Mouse (Mus musculus): ENCODE measurements around the gene Galk1. TPM values are rescaled to one million over a fixed set of nuclear protein-coding genes. Genes with fewer than 3 reads are reported as not detected.
A peak's percentile ranks its signal among the peaks of the same experiment; 100 is the strongest.

The Galk1 gene
- polyA plus RNA-seq, 1 experiment from 2014 or later: 58.9 TPM

DNA sequence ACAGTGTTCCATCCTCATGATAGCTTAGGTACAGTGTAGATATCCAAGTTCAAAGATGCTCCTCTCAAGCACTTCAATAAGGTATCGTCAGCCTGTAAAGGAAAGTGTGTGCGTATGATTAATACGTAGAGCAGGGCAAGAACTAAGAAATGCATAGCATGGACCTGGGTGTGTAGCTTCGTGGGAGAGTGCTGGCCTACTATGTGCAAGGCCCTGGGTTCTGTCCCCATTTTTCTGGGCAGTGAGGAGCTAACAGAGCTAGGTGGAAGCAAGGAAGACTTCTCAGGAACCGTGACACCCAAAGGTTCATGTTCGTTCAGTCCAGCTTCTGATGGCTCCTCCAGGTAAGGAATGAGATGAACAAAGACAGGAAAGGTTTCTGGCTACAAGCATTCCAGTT lies 32.7 kb upstream of the Galk1 start:
- H3K4me2 ChIP-seq (replicated peaks): no peak overlapping the region
- H3K9ac ChIP-seq (replicated peaks): no peak overlapping the region
- WGBS: 98% methylated on average over 6 of the region's 6 CpGs
- H3K4me1 ChIP-seq: no peaks in the 10 kb centered on the region
- no peak for ATAC-seq (replicated peaks)
- no peak overlapping the region for H3K27ac ChIP-seq (replicated peaks)
- H3K27me3 ChIP-seq: no peaks in the 10 kb centered on the region
- no peak overlapping the region for H3K4me3 ChIP-seq
- no peaks in the 10 kb centered on the region for H3K9me3 ChIP-seq
- peaks cover 49% of the 10 kb centered on the region for H3K36me3 ChIP-seq

- Histone ChIP-seq H3K9ac (replicated peaks) (no peak overlapping the region), H3K9me3 (no peaks in the 10 kb centered on the region), H3K4me3 (no peak overlapping the region), H3K4me2 (replicated peaks) (no peak overlapping the region), H3K4me1 (no peaks in the 10 kb centered on the region), H3K36me3 (peaks cover 45% of the 10 kb centered on the region), H3K27me3 (no peaks in the 10 kb centered on the region), H3K27ac (replicated peaks) (no peak overlapping the region)
- WGBS: 97% methylated on average over 1 of the region's 1 CpGs
- ATAC-seq (replicated peaks): no peak
These were observed 30.8 kb upstream of the Galk1 start for GRCm38 (mm10) chr11:116043286-116043685.

DNA sequence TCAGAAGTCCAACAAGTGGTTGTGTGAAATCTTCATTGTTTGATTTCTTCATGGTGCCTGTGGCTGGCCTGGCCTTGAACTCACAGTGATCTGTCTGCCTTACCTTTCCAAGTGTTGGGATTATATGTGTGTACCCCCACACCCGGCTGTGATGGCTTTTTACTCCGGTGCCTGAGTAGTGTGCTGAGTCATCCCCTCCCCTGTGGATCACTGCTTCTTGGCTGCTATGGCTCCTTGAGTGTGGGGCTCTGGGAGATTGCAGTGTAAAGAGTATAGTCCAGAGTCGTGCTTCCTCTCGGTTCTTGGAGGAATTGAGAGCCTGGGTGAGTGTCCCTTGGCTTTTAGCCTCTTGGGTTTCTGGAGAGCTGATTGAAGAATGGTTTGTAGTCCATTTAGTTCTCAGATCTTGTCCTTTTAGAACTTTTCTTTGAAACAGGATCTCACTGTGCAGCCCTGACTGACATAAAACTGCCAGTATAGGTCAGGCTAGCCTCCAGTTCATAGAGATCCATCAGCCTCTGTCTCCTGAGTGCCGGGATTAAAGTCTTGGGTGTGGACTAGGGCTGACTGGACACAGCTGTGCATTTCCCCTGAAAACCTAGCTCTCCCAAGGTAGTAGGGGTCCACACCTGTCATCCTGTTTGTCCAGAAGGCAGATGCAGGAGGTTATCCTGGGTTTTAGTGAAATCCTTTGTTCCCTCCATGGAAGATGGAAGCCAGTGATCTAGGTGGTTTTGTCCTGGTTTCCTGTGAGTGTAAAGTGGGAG lies 30.0 kb upstream of the Galk1 start:
- WGBS: 94% methylated on average over 5 of the region's 5 CpGs
- Histone ChIP-seq H3K9me3 (no peaks in the 10 kb centered on the region), H3K36me3 (peaks cover 38% of the 10 kb centered on the region), H3K27me3 (no peaks in the 10 kb centered on the region), H3K4me3 (no peak overlapping the region), H3K4me1 (no peaks in the 10 kb centered on the region), H3K27ac (replicated peaks) (no peak overlapping the region), H3K9ac (replicated peaks) (no peak overlapping the region), H3K4me2 (replicated peaks) (no peak overlapping the region)
- no peak for ATAC-seq (replicated peaks)

GRCm38 (mm10) chr11:116041833-116042232 lies 29.3 kb upstream of the Galk1 start:
- Histone ChIP-seq H3K36me3 (peaks cover 33% of the 10 kb centered on the region), H3K27ac (replicated peaks) (no peak overlapping the region), H3K9me3 (no peaks in the 10 kb centered on the region), H3K4me1 (no peaks in the 10 kb centered on the region), H3K4me2 (replicated peaks) (no peak overlapping the region), H3K4me3 (no peak overlapping the region), H3K27me3 (no peaks in the 10 kb centered on the region), H3K9ac (replicated peaks) (no peak overlapping the region)
- ATAC-seq (replicated peaks): no peak
- 96% methylated on average over 2 of the region's 2 CpGs for WGBS

DNA sequence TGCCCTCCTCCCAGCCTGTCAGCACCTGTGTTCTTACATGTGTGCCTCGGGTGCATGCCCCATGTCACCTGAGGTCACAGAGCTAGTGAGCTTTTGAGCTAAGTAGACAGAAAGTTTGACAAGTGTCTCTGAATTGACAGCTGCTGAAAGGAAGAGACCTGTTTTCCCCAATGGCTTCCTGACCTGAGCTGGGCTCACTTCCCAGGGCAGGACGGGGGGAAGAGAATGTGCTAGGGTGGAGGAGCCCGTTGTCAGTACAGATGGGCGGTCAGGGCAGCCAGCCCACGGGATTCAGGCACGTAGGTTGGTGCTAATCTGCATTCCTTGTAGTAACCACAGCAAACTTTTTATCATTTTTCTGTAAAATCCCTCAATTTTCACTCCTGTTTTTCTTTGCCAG lies 28.1 kb upstream of the Galk1 start:
- Histone ChIP-seq H3K36me3 (peaks cover 31% of the 10 kb centered on the region), H3K4me3 (no peak overlapping the region), H3K4me2 (replicated peaks) (no peak overlapping the region), H3K4me1 (no peaks in the 10 kb centered on the region), H3K27me3 (no peaks in the 10 kb centered on the region), H3K9ac (replicated peaks) (no peak overlapping the region), H3K27ac (replicated peaks) (no peak overlapping the region), H3K9me3 (no peaks in the 10 kb centered on the region)
- ATAC-seq (replicated peaks): no peak
- WGBS: 94% methylated on average over 6 of the region's 6 CpGs

DNA sequence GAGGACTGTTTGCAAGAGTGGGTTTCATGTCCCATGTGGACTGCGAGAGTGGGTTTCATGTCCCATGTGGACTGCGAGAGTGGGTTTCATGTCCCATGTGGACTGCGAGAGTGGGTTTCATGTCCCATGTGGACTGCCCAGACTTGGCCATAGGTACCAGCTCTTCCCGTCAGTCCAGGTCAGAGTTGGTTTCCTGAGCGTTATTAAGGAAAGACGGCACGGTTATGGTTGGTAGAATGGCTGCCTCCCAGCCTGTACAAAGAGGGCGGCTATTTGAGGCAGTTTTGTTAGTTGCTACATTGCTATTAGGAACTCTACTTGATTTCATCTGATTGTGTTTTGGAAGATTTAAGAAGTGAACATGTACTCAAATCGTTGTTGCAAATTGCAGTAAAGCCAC lies 25.3 kb upstream of the Galk1 start:
- Histone ChIP-seq H3K9ac (replicated peaks) (no peak overlapping the region), H3K27ac (replicated peaks) (no peak overlapping the region), H3K27me3 (no peaks in the 10 kb centered on the region), H3K4me2 (replicated peaks) (no peak overlapping the region), H3K4me1 (peaks cover 7% of the 10 kb centered on the region; the same call in 1 of the 2 replicates), H3K9me3 (no peaks in the 10 kb centered on the region), H3K36me3 (peaks cover 26% of the 10 kb centered on the region), H3K4me3 (no peak overlapping the region)
- WGBS: 96% methylated on average over 9 of the region's 9 CpGs
- ATAC-seq (replicated peaks): no peak

- no peaks in the 10 kb centered on the region for H3K27me3 ChIP-seq
- no peaks in the 10 kb centered on the region for H3K9me3 ChIP-seq
- no peak overlapping the region for H3K9ac ChIP-seq (replicated peaks)
- ATAC-seq (replicated peaks): no peak
- 96% methylated on average over 3 of the region's 3 CpGs for WGBS
- peaks cover 22% of the 10 kb centered on the region for H3K36me3 ChIP-seq
- no peak overlapping the region for H3K4me2 ChIP-seq (replicated peaks)
- H3K4me1 ChIP-seq: peaks cover 18% of the 10 kb centered on the region
- H3K27ac ChIP-seq (replicated peaks): no peak overlapping the region
- no peak overlapping the region for H3K4me3 ChIP-seq
These were observed 24.2 kb upstream of the Galk1 start for GRCm38 (mm10) chr11:116036671-116037070.

- peaks cover 30% of the 10 kb centered on the region for H3K4me1 ChIP-seq
- no peak overlapping the region for H3K4me3 ChIP-seq
- H3K36me3 ChIP-seq: peaks cover 9% of the 10 kb centered on the region
- H3K27me3 ChIP-seq: no peaks in the 10 kb centered on the region
- WGBS: 95% methylated on average over 6 of the region's 6 CpGs
- H3K27ac ChIP-seq (replicated peaks): no peak overlapping the region
- H3K4me2 ChIP-seq (replicated peaks): no peak overlapping the region
- H3K9ac ChIP-seq (replicated peaks): no peak overlapping the region
- no peaks in the 10 kb centered on the region for H3K9me3 ChIP-seq
- ATAC-seq (replicated peaks): no peak
These were observed 22.1 kb upstream of the Galk1 start for GRCm38 (mm10) chr11:116034584-116034983.

- H3K4me1 ChIP-seq: peaks cover 33% of the 10 kb centered on the region
- H3K36me3 ChIP-seq: no peaks in the 10 kb centered on the region
- H3K27me3 ChIP-seq: no peaks in the 10 kb centered on the region
- WGBS: 24% methylated on average over 14 of the region's 14 CpGs
- H3K4me2 ChIP-seq (replicated peaks): peak overlapping the region; percentile 82
- peak overlapping the region; percentile 100 for H3K27ac ChIP-seq (replicated peaks)
- peak overlapping the region; percentile 85 for H3K4me3 ChIP-seq
- ATAC-seq (replicated peaks): peak; percentile 26
- no peaks in the 10 kb centered on the region for H3K9me3 ChIP-seq
- H3K9ac ChIP-seq (replicated peaks): peak overlapping the region; percentile 97
These were observed 18.7 kb upstream of the Galk1 start for GRCm38 (mm10) chr11:116030898-116031845.

- peak; percentile 96 for ATAC-seq (replicated peaks)
These were observed 17.8 kb upstream of the Galk1 start, which contains the start of gene Unk for GRCm38 (mm10) chr11:116030088-116030897. Gene Unk, plus strand, starts transcription at chr11:116030322.

GRCm38 (mm10) chr11:116029086-116029865 lies 16.8 kb upstream of the Galk1 start:
- Histone ChIP-seq H3K4me1 (peaks cover 33% of the 10 kb centered on the region), H3K9ac (replicated peaks) (peak overlapping the region; percentile 49), H3K27ac (replicated peaks) (peak overlapping the region; percentile 61), H3K36me3 (no peaks in the 10 kb centered on the region), H3K4me3 (peak overlapping the region; percentile 85), H3K9me3 (no peaks in the 10 kb centered on the region), H3K4me2 (replicated peaks) (peak overlapping the region; percentile 61), H3K27me3 (no peaks in the 10 kb centered on the region)
- 83% methylated on average over 6 of the region's 6 CpGs for WGBS
- ATAC-seq (replicated peaks): peak; percentile 0; the same call in 1 of the 2 replicates

More at GRCm38 (mm10) chr11:116030088-116030897, 17.8 kb upstream of the Galk1 start, which contains the start of gene Unk:
- no peaks in the 10 kb centered on the region for H3K36me3 ChIP-seq
- WGBS: 0% methylated on average over 60 of the region's 67 CpGs
- peak within 1 kb of the TSS; percentile 97 for H3K9ac ChIP-seq (replicated peaks)
- peaks cover 33% of the 10 kb centered on the region for H3K4me1 ChIP-seq
- peak within 1 kb of the TSS; percentile 100 for H3K27ac ChIP-seq (replicated peaks)
- peak within 1 kb of the TSS; percentile 82 for H3K4me2 ChIP-seq (replicated peaks)
- H3K9me3 ChIP-seq: no peaks in the 10 kb centered on the region
- H3K27me3 ChIP-seq: no peaks in the 10 kb centered on the region
- peak within 1 kb of the TSS; percentile 85 for H3K4me3 ChIP-seq
